Mouse (Mus musculus) heart, postnatal 0 days (tissue): ENCODE data around the gene Myh2. TPM values are rescaled to one million over a fixed set of nuclear protein-coding genes. Genes with fewer than 3 reads are reported as not detected.

Source experiments
- ATAC-seq: fragments of 200-750 bp; cut with Nextera tagmentation; 2 replicates; pipeline ENCODE4 v1.8.0; 2017; ENCODE audit warnings: low read depth, moderate number of reproducible peaks, moderate library complexity; ENCODE audit not compliant: insufficient read depth
- DNase-seq: peaks from one replicate; pipeline ENCODE4 v3.0.0-alpha.2; 2016; ENCODE audit warnings: low spot score
- H3K27ac ChIP-seq: fragments of 300-500 bp; sonication (generic); 2 replicates; pipeline ENCODE4 v1.5.1; 2014; ENCODE audit warnings: low read depth, mild to moderate bottlenecking
- H3K27me3 ChIP-seq: fragments of 300-500 bp; sonication (generic); 2 replicates; pipeline ENCODE4 v1.6.1; 2014; ENCODE audit warnings: low read length, mixed read lengths; ENCODE audit not compliant: control insufficient read depth, insufficient read depth
- H3K36me3 ChIP-seq: fragments of 300-500 bp; sonication (generic); replicated peaks from 2 replicates; pipeline ENCODE4 v1.6.1; 2014; ENCODE audit warnings: low read length, mixed read lengths; ENCODE audit not compliant: control insufficient read depth, insufficient read depth
- H3K4me1 ChIP-seq: fragments of 300-500 bp; sonication (generic); 2 replicates; pipeline ENCODE4 v1.6.1; 2014; ENCODE audit warnings: antibody characterized with exemption; ENCODE audit not compliant: control insufficient read depth, insufficient read depth
- H3K4me2 ChIP-seq: fragments of 300-500 bp; sonication (generic); 2 replicates; pipeline ENCODE4 v1.6.1; 2014; ENCODE audit warnings: low read depth, mild to moderate bottlenecking, low read length, moderate library complexity
- H3K4me3 ChIP-seq: fragments of 300-500 bp; sonication (generic); 2 replicates; pipeline ENCODE4 v1.5.1; 2014; ENCODE audit warnings: low read depth, low read length
- H3K9ac ChIP-seq: fragments of 300-500 bp; sonication (generic); replicated peaks from 2 replicates; pipeline ENCODE4 v1.6.1; 2014; ENCODE audit warnings: low read depth, low read length, mixed read lengths
- H3K9me3 ChIP-seq: fragments of 300-500 bp; sonication (generic); replicated peaks from 2 replicates; pipeline ENCODE4 v1.6.1; 2016; ENCODE audit warnings: low read length; ENCODE audit not compliant: control insufficient read depth
- CTCF ChIP-seq: IDR thresholded peaks from 2 replicates; pipeline ENCODE4 v1.5.1; 2016; ENCODE audit warnings: antibody characterized with exemption, control low read depth, low read depth
- EP300 ChIP-seq: IDR thresholded peaks from 2 replicates; pipeline ENCODE4 v1.6.1; 2016; ENCODE audit warnings: antibody characterized with exemption, low read depth
- WGBS: fragments of 180-500 bp; shearing (Covaris S2); extraction: QIAGEN DNeasy Blood & Tissue Kit; methylation state at CpG from one replicate; pipeline ENCODE4 v1.1.7; 2014; 5-methylcytosine and 5-hydroxymethylcytosine counted together
- polyA plus RNA-seq: library from polyadenylated mRNA; unstranded; fragments of >200 nt; fragmentation: Nextera tagmentation; extraction: Ambion mirVana; gene quantifications from 2 replicates; pipeline ENCODE4 v1.2.1, GENCODE M21; 2015
- total RNA-seq: library from RNA; depleted of rRNA; stranded (reverse); fragments of >200 nt; gene quantifications from 2 replicates; pipeline ENCODE4 v1.2.3, GENCODE M21; 2014; ENCODE audit warnings: low replicate concordance

The Myh2 gene
- total and polyA plus RNA-seq, 2 experiments from 2014 or later: 0.08 TPM; not detected in 1

DNA sequence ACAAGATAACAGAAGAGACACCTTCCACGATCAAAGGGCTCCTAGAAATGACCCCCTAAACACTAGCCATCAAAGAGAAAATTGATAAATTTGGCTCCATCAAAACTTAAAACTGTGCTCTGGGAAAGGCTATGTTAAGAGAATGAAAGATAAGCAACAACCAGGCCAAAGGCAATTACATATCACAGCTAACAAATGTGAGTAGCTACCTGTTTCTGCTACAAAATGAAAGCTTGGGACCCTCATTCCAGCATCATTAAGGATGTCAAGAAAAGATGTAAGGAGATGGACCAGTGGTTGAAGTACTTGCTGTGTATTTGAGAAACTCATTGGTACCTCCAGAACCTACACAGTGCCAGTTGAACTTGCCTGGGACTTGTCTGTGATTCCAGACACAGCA, 17.0 kb upstream of the Myh2 start:
- DNase-seq (no peak), ATAC-seq (no peak)
- no peak overlapping the region for H3K4me3 ChIP-seq
- no peak overlapping the region for H3K27ac ChIP-seq
- TF ChIP-seq CTCF (no peak), EP300 (no peak)
- no peak overlapping the region for H3K4me2 ChIP-seq
- no peak overlapping the region for H3K9ac ChIP-seq
- no peaks in the 10 kb centered on the region for H3K36me3 ChIP-seq
- H3K9me3 ChIP-seq: no peaks in the 10 kb centered on the region
- no peaks in the 10 kb centered on the region for H3K4me1 ChIP-seq
- 31% methylated on average over 1 of the region's 1 CpGs for WGBS
- H3K27me3 ChIP-seq: no peaks in the 10 kb centered on the region

DNA sequence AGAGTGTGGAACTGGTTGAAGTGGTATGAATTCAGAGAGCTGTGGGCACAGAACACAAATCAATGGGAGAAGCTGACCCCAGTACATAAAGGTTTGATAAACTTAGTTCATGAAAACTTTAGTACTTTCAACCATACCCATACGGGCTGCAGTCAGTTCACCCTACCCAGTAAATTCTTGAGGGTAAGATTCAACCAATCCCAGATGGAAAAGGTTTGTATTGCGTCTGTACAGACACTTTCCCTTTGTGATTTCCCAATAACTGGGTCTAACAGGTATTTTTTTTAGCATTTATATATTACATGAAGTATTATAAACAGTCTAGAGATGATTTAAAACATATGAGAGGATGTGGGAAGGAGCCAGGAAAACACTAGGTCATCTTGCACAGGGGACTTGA, 15.2 kb upstream of the Myh2 start:
- Histone ChIP-seq H3K9me3 (no peaks in the 10 kb centered on the region), H3K27me3 (no peaks in the 10 kb centered on the region), H3K4me1 (no peaks in the 10 kb centered on the region), H3K4me3 (no peak overlapping the region), H3K4me2 (no peak overlapping the region), H3K27ac (no peak overlapping the region), H3K36me3 (no peaks in the 10 kb centered on the region), H3K9ac (no peak overlapping the region)
- WGBS: 82% methylated on average over 2 of the region's 2 CpGs
- DNase-seq: no peak
- TF ChIP-seq EP300: no peak
- no peak for TF ChIP-seq CTCF
- no peak for ATAC-seq

DNA sequence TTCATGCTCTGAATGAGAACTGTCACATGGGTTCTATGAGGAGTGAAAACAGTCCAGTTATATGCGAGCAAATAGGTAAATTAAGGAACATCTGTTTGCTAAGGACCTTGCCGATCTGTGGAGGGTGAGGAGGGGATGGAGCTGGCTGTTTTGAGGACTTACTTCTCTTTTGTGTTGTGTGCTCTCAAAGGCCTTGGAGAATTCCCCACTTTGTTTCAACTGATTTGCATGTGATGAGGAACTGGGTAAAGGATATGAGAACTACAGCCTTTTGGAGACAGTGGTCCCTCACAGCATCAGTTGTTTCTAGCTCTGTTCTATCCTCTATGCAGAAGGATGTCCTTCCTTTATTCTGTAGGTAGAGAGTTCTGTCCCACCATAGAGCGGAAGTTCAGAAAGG, 10.7 kb upstream of the Myh2 start:
- H3K36me3 ChIP-seq: no peaks in the 10 kb centered on the region
- H3K9me3 ChIP-seq: no peaks in the 10 kb centered on the region
- no peak overlapping the region for H3K4me3 ChIP-seq
- WGBS: 84% methylated on average over 3 of the region's 3 CpGs
- no peaks in the 10 kb centered on the region for H3K4me1 ChIP-seq
- no peaks in the 10 kb centered on the region for H3K27me3 ChIP-seq
- DNase-seq (no peak), ATAC-seq (no peak)
- no peak overlapping the region for H3K27ac ChIP-seq
- no peak overlapping the region for H3K4me2 ChIP-seq
- TF ChIP-seq CTCF (no peak), EP300 (no peak)
- H3K9ac ChIP-seq: no peak overlapping the region

DNA sequence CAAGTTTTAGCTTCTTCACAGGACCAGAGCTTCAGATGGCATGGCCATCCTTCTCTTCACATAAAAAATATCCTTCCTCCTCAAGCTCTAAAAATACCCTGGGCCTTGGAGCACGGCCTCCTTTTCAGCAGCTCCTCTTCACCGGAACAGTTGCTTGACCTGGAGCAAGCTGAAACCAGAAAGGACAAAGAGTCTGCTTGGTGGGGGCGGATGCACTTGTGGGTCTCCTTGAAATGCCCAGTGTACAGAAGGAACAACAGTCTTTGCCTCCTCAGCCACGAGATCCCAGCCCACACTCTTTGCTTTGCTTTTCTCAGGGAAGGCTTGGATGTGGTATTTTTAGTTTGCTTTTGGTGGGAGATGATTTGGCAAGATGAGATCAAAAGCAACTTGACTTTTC, 7.1 kb upstream of the Myh2 start:
- Histone ChIP-seq H3K4me1 (no peaks in the 10 kb centered on the region), H3K27ac (no peak overlapping the region), H3K4me2 (no peak overlapping the region), H3K4me3 (no peak overlapping the region), H3K9ac (no peak overlapping the region), H3K36me3 (no peaks in the 10 kb centered on the region), H3K27me3 (no peaks in the 10 kb centered on the region), H3K9me3 (no peaks in the 10 kb centered on the region)
- TF ChIP-seq EP300: no peak
- no peak for TF ChIP-seq CTCF
- ATAC-seq (no peak), DNase-seq (no peak)
- WGBS: 52% methylated on average over 4 of the region's 4 CpGs

GRCm38 (mm10) chr11:67164851-67165250, 6.0 kb upstream of the Myh2 start:
- H3K36me3 ChIP-seq: no peaks in the 10 kb centered on the region
- DNase-seq: no peak
- no peak overlapping the region for H3K4me3 ChIP-seq
- H3K9ac ChIP-seq: no peak overlapping the region
- H3K9me3 ChIP-seq: no peaks in the 10 kb centered on the region
- no peak for ATAC-seq
- no peak overlapping the region for H3K4me2 ChIP-seq
- no peaks in the 10 kb centered on the region for H3K27me3 ChIP-seq
- H3K27ac ChIP-seq: no peak overlapping the region
- no peak for TF ChIP-seq EP300
- no peak for TF ChIP-seq CTCF
- no peaks in the 10 kb centered on the region for H3K4me1 ChIP-seq
- 55% methylated on average over 5 of the region's 5 CpGs for WGBS

DNA sequence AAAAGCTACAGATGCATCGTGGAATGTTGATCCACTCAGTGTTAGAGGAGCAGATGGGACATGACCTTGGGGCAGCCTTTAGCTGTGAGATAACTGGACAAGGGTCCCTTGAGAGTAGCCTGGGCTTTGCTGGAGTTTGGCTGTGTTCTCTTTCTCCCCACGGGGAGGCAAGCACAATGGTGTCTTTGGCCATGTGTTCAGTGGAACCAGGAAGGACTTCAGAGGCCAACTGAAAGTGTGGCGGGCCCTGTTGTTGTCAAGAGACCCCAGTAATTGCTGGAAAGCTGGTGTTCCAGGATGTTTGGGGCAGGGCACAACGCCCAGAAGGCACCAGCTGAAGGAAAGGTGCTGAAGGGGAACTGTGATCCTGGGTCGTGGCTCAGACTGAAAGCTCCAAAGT, 1.5 kb upstream of the Myh2 start:
- Histone ChIP-seq H3K4me2 (no peak overlapping the region), H3K27ac (no peak overlapping the region), H3K9me3 (no peaks in the 10 kb centered on the region), H3K36me3 (no peaks in the 10 kb centered on the region), H3K27me3 (no peaks in the 10 kb centered on the region), H3K9ac (no peak overlapping the region), H3K4me3 (no peak overlapping the region), H3K4me1 (no peaks in the 10 kb centered on the region)
- DNase-seq: no peak
- TF ChIP-seq EP300 (no peak), CTCF (no peak)
- WGBS: 46% methylated on average over 5 of the region's 5 CpGs
- no peak for ATAC-seq
